Mouse (Mus musculus): ENCODE data around the gene Daam1.

Daam1 gene

DNA sequence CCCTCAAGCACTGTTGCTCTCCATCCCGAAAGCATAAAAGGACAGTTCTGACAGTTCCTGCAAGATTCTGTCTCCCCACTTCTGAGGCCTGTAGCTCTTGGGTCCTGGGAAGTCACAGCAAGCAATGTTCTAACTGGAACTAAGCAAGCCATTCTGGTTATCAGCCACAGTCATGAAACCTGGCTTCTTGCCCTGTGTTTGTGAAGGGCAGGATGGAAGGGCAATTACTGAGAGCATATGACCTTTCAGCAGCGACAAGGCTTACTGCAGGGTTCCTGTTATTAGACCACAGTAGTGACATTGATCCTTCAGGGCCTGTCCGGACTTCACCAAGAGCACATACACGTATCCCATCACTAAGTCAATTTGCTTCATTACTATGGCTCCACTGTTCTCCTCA, 167.8 kb downstream of the Daam1 start:
- no peak for DNase-seq (ENCODE audit: low read depth)

DNA sequence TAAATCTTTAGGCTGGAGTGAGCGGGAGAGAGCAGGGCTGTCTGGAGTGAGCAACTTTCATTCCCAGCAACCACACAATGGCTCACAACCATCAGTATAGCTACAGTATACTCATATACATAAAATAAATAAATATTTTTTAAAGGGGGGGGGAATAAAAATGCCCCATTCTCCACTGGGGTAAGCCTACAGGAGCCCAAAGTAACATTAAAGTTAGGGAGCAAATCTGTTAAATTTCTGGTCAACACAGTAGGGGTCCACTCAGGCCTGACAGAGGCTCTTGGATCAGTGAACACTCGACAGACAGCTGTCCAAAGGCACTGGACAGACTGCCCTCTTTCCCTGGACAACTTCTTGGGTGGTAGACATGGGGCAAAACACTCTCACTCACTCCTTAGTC, 168.8 kb downstream of the Daam1 start:
- DNase-seq (ENCODE audit: low read depth), result no peak

DNA sequence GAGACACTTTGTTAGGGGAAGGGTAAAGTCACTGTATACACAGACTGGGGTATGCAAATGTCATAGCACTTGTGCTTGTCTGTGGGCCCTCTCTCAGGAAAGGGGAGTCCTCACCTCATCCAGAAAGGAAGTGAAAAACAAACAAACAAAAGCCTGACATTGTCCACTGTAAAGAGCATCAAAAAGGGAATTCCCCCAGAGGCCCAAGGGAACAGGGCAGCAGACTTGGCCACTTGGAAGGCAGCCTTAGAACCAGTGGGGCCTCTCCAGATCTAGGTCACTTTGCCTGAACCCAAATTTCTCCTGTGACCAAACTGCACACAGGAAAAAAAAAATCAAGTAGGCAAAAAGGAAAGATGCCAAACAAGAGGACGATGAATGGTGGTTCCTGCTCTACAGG, 170.9 kb downstream of the Daam1 start:
- no peak for DNase-seq (ENCODE audit: low read depth)

DNA sequence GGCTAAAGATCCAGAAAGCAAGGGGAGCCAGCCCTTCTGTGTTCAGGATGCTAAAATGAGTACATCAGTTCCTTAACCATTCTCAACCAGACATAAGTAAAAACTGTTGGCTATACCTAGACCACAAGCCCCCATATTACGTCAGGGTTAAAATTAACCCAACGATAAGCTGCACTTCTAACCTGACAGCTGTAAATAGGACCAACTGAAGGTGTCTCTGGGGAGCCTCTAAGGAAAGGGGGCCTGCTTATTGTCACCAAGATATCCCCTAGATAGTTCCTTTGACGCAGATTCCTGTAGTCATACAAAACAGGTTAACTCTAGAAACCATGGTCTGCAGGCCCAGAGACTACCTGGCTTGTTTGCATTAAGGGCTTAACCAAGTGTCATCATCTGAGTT, 174.4 kb downstream of the Daam1 start:
- DNase-seq (ENCODE audit: low read depth), result no peak

DNA sequence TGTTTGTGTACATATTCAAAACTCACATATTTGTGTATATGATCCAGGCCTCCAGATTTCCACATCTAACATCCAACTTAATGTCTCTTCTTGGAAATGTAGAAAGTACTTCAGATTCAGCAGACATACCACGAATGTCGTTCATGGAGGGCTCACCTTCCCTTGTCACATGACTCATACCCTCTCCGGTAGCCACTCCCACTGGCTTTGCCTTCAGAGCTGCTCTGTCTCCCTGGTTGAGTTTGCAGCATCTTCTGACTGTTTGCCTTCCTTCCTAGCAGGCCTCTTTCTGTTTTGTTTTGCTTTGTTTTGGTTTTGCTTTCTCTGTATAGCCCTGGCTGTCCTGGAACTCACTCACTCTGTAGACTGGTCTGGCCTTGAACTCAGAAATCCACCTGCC, 176.8 kb downstream of the Daam1 start:
- no peak for DNase-seq (ENCODE audit: low read depth)

DNA sequence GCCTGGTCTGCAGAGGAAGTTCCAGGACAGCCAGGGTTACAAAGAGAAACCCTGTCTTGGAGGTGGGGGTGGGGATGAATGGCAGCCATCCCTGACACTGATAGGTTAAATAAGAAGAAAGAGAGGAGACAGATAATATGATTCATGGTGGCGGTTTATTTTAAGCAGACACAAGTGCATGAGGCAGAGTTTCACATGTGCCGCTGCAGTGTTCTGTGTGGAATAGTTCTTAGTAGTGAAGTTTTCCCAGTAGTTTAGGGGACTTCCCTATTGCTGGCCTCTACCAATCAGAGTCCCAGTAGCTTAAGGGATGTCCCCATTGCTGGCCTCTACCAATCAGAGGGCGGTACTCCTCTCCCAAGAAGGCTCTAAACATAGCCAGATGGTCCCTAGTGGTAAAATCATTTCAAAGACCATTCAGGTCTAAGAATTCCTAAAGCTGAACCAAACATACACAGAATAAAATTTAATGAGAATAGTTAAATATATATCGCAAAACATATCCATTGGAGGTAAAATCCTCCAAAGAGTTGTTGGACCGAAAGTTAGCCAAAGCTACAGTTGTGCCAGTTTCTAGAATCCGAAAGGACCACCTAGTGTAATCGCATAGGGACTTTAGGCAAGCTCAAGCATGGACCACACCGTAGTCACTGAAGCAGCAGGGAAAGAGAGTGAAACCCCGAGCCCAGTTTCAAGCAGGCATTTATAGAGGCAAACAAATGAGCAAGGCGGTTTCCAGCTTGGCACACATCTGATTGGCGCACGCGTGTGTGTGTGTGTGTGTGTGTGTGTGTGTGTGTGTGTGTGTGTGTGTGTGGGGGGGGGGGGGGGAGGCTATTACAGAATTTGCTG, 178.4 kb downstream of the Daam1 start:
- DNase-seq (ENCODE audit: low read depth), result no peak

DNA sequence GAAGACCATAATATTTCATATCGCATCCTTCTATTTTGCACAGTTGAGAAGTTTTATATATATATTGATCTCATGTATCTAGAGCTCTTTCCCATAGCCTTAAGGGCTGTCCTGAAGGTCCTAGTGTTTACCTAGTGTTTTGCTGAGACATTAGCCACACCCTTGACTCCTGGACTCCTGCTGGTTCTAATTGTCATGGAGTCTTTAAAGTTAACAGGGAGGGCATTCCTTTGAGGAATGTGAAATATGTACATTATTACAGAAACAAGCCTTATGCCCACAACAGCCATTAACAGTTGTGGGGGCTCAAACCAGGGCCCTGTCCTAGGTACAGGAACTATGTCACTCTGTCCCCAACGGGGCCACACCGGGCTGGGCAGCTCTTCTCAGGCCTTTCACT, 180.5 kb downstream of the Daam1 start:
- no peak for DNase-seq (ENCODE audit: low read depth)

DNA sequence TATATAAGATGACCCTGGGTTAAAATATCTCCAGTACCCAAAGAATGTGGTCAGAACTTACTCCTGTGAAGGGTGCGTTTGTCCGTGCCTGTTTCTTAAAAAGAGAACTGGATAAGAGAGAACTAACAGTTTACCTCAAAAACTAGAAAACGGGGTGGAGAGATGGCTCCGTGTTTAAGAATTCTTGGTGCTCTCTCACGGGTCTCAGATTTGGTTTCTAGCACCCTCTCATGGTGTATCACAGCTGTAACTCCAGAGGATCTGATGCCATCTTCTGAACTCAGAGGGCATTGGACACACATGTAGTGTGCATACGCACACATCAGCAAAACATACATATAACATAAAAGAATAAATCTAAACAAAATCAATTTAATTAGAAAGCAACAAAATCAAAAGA, 181.2 kb downstream of the Daam1 start:
- no peak for DNase-seq (ENCODE audit: low read depth)

DNA sequence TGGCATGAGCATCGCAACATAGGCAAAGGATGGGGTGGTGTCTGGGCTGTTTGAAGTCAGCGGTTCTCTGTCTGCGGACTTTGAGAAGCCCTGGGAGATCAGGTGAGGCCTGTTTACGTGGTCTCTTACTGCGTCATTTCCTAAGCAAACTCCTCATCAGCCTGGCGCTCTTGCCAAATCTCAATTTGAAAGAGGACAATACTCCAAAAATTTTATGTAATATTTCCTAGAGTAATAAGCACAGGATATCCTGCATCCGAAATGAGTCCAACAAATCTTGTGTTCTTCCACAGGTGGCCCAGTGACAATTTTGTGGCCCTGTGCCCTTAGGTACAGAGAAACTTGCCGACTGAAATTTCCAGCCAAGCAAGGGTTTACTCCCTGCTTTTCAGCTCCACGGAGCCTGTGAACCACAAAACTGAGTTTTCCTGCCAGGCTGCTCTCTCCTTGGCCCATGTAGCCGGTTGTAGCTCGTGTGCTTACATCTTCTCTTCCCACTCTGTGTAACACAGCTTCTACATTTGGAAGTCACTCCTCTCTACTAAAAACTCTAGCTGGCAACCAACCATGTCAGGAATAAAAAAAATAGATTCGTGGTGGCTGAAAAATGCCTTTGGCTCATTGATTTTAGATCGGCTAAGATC, 183.0 kb downstream of the Daam1 start:
- peak; percentile 32 for DNase-seq (ENCODE audit: low read depth)

DNA sequence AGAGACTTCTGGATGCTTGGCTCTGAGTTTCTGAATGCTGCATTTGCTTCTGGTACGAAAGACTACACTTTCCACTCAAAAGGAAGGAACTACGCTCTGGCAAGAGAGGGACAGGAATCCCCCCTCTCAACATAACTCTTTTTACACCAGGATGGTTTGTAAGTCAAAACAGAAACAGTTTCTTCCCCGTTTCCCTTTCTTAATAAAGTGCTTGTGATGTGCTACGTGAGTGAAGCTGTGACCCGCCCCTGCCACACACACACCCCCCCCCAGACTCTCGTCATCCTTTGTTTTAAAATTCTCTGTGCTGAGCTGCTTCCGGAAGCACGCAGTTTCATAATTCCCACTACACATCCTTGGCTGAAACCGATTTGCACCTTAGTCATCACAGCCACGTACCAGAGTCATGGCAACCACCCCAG, 183.5 kb downstream of the Daam1 start:
- peak; percentile 34 for DNase-seq (ENCODE audit: low read depth)

DNA sequence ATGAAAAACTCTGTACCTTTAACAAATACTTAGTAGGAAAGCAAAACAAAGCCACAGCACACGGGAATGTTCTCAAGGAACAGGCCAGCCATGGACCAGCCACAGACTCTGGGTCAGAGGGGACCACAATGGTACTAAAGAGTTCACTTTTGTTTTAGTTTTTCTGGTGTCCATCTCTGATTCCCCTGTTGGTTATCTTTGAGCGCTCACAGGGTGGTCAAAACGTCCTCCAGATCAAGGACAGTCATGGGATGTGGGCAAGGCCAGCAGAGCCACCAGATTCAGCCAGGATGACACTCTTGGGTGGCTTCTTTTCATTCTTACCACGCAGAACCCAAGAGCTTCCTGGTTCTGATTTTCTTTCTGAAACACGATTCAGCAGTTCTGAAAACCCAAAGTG, 184.4 kb downstream of the Daam1 start:
- no peak for DNase-seq (ENCODE audit: low read depth)

DNA sequence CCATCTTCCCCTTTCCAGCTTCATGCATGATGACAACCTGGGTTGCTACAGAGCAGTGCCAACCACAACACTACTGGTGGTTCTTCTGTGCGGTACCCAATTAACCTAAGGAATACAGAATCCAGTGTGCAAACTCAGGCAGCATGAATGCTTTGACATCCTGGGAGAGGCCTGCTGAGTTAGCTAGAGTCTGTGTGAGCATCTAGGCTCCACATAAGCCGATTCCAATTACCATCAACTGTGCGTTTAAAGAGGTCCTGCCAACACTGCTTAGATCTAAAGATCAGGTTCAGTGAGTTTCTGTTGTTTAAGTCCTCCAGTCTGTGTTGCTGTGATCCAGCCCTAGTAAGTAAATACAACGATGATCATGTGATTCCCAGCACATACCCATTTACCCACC, 189.4 kb downstream of the Daam1 start:
- DNase-seq (ENCODE audit: low read depth), result no peak

DNA sequence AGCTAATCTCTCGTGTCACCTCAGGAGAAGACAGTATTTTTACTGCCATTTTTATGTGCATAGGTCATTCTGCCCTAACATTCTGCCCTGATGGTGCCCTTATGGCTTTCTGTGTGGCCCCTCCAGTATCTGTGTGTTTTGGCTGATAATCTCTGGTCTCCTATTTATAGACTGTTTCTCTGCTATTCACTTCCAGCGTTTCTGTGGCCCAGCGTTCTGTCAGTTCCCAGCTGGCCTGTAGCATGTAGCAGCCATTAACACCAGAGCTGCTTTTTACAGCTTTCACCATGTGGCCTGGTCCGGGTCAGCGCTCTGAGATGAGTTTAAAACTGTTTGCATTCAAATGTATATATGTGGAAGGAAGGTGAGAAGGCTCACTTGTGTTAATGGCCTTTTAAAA, 190.7 kb downstream of the Daam1 start:
- no peak for DNase-seq (ENCODE audit: low read depth)

DNA sequence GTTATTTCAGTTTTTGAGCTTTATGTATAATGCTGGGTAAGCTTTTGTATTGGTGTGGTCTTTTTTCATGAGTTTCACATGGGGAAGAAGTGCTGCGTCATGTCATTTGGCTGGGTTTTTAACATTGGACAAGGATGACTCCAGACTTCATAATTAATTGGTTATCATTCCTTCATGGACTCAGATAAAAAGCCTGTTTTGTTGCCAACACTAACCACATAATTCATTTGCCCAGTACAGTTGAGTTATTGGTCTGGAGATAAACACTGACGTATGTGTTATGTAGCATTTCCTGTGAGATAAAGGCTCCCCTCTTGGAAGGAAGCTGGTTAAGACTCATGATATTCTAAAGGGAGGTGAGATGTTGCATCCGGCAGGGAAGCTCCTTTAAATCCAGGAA, 191.9 kb downstream of the Daam1 start:
- no peak for DNase-seq (ENCODE audit: low read depth)

DNA sequence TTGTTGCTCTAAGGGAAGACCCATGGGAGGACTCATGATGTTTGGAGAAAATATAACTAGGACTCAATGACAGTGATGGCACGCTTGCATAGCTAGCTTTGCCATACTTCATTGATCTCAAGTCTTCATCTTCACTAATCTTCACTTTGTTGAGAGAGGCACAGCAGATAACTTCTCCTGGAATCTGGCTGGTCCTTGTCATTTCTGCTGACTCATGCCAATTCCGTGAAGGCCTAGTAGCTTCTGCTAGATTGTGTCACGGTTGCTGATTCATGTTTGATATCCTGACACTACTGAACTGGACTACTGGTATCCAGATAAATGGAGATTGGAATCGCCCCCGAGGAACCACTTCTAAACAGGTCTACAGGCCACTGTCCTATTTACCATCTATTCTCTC, 192.7 kb downstream of the Daam1 start:
- DNase-seq (ENCODE audit: low read depth), result no peak

DNA sequence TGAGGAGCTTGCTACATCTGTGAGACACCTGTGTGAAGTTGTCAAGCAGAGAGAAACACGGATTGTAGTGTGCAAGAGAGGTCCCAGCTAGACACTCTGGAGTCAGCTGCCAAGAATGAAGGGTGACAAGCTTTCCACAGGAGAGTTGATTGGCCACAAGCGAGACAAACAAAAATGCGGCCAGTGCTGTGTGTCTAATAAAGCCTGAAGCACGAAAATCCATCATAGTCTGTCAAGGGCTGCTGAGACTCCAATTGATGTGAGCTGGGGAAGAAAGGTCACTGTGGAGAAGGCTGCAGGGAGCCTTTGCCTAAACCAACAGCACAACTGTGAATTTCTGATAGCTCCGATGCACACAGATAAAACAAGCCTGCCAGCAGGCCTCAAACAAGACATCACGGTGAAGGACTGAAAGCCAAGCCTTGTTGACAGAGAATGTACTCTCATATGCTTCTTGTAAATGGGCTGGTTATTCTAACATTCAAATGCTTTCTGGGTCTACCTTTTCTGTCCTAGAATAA, 194.5 kb downstream of the Daam1 start:
- DNase-seq (ENCODE audit: low read depth), result no peak

DNA sequence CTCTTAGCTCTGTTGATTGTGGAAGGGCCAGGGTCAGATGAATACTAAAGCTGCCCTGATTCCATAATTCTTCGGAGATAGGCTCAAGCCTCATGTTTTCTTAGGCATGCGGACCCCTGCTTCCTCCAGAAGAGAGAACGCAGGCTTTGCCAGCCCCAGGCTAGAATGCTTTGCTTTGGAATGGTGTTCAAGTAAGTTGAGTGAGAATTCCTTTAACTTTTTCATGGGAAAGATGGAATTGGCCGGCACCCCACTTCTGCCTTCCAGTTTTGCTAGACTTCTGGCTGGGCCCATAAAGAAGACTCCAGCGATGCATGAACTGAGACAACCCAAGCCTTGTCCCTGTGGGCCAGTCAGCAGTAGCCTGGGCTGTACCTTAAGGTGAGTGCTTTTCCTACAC, 200.3 kb downstream of the Daam1 start:
- DNase-seq (ENCODE audit: low read depth), result no peak

DNA sequence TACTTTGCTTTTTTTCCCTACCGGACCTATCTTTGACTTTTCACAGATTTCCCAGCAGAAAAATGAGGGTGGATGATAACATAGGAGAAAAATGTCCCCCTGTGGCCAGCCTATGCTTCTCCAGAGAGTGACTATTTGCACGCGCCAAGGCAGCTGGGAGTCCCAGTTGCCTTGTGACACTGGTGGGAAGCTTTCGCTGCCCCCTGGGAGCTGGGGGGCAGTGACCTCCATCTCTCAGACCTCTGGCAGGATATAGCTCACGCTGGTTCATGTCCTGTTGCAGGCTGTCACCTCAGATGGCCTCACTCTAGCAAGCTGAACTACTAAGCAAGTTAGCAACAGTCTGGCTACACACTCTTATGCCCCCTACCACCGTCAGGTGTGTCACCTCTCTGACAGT, 200.9 kb downstream of the Daam1 start:
- no peak for DNase-seq (ENCODE audit: low read depth)

DNA sequence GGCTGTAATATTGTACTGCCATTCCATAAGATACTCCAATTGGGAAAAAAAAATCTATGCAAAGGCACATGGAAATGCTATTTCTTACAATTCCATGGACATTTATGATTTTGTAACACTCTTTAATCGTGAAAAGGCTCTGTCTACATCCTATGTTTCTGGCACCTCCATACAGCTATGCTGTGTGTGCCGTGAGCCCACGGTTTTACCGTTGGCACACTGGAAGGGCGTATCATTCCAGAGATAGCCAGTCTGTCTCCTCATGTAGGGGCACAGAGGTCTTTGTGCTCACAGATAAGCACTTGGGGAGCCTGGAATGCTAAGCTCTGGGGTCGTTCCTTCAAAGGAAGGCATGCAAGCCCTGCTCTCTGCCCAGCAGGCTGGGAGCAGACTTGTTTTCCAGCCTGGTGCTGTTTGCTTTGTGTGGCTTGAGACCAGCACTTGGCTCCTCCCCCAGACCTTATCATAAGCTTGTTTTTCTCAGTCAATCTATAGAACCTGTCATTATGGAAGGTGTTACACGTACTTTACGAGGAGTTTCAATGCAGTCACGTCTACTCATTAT, 205.3 kb downstream of the Daam1 start:
- no peak for DNase-seq (ENCODE audit: low read depth)

DNA sequence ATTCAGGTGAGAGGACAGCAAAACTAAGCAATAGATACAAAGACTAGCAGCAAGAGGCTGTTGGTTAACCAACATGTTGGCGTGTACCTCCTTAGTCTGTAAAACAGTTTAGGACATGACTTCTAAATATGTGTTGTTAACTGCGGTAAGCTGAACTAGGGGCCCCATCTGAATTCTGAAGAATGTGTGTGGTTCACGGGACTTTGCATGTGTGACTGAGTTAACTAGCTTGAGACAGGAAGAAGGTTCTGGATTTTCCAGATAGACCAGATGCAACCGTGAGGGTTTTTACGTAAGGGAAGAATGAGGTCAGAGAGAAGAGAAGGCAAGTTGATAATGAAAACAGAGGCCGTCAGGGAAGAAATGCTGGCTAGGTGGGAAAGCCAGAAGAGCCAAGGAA, 206.2 kb downstream of the Daam1 start:
- DNase-seq (ENCODE audit: low read depth), result no peak

DNA sequence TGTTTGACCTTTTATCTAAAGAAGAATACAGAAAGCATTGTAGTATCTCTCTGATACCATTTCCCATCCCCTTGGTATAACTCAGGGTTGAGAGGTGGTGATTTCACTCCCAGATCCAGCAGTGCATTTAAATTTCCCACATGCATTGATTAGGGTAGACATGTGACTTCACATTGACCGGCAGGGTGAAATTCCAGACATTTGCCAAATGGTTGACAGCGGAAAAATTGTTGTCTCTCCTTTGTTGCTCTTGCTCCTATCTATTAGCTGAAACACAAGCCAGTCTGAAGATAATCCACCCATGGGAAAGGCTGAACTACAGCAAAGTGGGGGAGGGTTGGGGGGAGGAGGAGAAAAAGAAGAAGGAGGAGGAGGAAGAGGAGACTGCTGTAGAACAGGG, 208.0 kb downstream of the Daam1 start:
- DNase-seq (ENCODE audit: low read depth), result no peak

DNA sequence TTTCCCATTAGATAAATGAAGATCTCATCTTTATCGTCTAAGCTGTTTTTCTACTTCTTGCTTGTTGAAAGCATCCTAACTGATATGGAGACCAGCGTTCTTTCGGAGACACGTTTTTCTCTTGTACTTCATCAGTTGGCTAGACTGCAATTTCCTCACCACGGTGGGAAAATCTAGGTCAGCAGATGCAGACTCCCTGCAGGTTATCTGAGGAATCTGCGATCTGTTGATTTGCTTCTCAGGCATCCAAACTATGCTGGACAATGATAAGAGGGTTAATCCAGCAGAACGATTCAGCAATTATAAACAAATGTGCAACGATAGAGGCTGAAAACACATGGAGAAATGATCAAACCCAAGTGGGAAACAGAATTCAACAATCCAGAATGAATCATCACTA, 208.6 kb downstream of the Daam1 start:
- no peak for DNase-seq (ENCODE audit: low read depth)

DNA sequence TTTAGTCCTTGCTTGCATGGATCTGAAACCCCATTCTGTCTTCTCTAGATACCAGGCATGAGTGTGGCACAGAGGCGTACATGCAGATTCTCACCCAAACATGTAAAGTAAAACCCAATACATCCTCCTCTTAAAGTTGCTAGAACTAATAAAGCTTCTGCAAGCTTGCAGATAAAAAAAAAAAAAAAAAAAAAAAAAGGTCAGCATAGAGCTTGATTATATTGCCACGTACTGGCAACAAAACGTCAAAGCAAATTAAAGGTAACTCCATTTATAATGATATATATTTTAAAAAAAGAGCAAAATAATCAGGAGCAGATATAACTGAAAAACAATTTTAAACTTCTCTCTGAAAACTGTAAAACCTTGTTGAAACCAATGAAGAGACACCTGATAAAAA, 210.4 kb downstream of the Daam1 start:
- no peak for DNase-seq (ENCODE audit: low read depth)
